Mouse (Mus musculus) hindbrain, embryonic 12.5 days (tissue): ENCODE data around the gene Parp16. TPM values are rescaled to one million over a fixed set of nuclear protein-coding genes. Genes with fewer than 3 reads are reported as not detected.
A peak's percentile ranks its signal among the peaks of the same experiment; 100 is the strongest.

Source experiments
- ATAC-seq: fragments of 200-750 bp; cut with Nextera tagmentation; 2 replicates; pipeline ENCODE4 v1.8.0; 2017; ENCODE audit warnings: moderate TSS enrichment; ENCODE audit not compliant: low FRiP score
- H3K27ac ChIP-seq: fragments of 300-500 bp; sonication (generic); 2 replicates; pipeline ENCODE4 v1.5.1; 2016; ENCODE audit warnings: mild to moderate bottlenecking
- H3K27me3 ChIP-seq: fragments of 300-500 bp; sonication (generic); 2 replicates; pipeline ENCODE4 v1.6.1; 2016; ENCODE audit warnings: mild to moderate bottlenecking
- H3K36me3 ChIP-seq: fragments of 300-500 bp; sonication (generic); 2 replicates; pipeline ENCODE4 v1.6.1; 2016; ENCODE audit warnings: mild to moderate bottlenecking
- H3K4me1 ChIP-seq: fragments of 300-500 bp; sonication (generic); 2 replicates; pipeline ENCODE4 v1.6.1; 2016
- H3K4me2 ChIP-seq: fragments of 300-500 bp; sonication (generic); replicated peaks from 2 replicates; pipeline ENCODE4 v1.6.1; 2016; ENCODE audit warnings: mild to moderate bottlenecking
- H3K4me3 ChIP-seq: fragments of 300-500 bp; sonication (generic); 2 replicates; pipeline ENCODE4 v1.5.1; 2016; ENCODE audit warnings: mild to moderate bottlenecking
- H3K9ac ChIP-seq: fragments of 300-500 bp; sonication (generic); 2 replicates; pipeline ENCODE4 v1.6.1; 2016; ENCODE audit warnings: mild to moderate bottlenecking, moderate library complexity
- H3K9me3 ChIP-seq: fragments of 300-500 bp; sonication (generic); replicated peaks from 2 replicates; pipeline ENCODE4 v1.6.1; 2016; ENCODE audit warnings: mild to moderate bottlenecking
- WGBS: fragments of 180-500 bp; shearing (Covaris S2); methylation state at CpG from one replicate; pipeline ENCODE4 v1.1.7; 2016; 5-methylcytosine and 5-hydroxymethylcytosine counted together
- polyA plus RNA-seq: library from polyadenylated mRNA; unstranded; fragments of >200 nt; fragmentation: Nextera tagmentation; extraction: Ambion mirVana; gene quantifications from 2 replicates; pipeline ENCODE4 v1.2.1, GENCODE M21; 2016

The Parp16 gene
- polyA plus RNA-seq: 5.8 and 6.4 TPM in 2 replicates

DNA sequence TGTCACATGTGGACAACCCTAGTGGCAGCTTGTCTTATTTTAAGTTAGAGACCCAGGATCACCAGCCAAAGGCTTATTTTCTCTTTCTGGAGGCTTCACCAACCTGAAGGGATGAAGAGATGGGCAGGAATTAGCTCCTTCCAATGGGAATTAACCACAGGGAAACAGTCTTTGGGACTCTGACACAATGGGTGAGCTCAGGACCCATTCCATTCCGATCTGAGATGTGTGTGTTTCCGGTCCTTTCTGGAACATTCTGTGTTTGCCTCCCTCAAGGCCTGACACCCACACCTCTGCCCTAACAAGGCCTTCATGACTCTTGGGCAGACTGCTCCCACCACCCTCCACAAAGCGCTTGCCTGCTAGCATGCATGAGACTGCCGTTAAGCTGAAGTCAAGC lies at the start of gene Parp16:
Gene Parp16 (plus strand): TSS at position 301 of the 400 bp plus-strand sequence.
- H3K4me2 ChIP-seq: peak within 1 kb of the TSS; percentile 41; the same call in 1 of the 2 replicates
- WGBS: 81% methylated on average over 4 of the region's 4 CpGs
- ATAC-seq: no peak

DNA sequence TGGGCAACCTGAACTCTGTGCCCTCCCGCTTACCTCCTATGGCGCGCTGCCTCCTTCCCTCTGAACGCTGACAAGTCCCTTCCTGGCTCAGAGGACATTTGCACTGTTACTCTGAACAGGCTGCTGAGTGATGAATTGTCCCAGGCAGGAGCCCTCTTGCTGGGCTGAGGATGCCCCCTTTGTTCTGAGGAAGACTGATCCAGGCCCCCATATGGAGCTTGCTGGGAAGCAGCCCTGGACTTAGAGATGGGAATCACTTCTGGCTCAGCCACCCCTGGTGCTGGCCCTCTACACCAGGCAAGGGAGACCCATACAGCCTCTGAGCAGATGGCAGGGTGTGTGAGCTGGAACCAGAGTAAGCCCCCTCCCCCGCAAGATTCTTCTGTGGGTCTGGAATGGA lies 49.2 kb upstream of the Parp16 start:
- H3K27me3 ChIP-seq: no peaks in the 10 kb centered on the region
- H3K36me3 ChIP-seq: peaks cover 49% of the 10 kb centered on the region
- H3K9ac ChIP-seq: 0 out of 2 replicates have a peak overlapping the region, but pooled peaks have one; percentile 25
- no peak for ATAC-seq
- 28% methylated on average over 5 of the region's 5 CpGs for WGBS
- no peaks in the 10 kb centered on the region for H3K9me3 ChIP-seq
- H3K27ac ChIP-seq: peak overlapping the region; percentile 49
- H3K4me1 ChIP-seq: peaks cover 72% of the 10 kb centered on the region
- H3K4me3 ChIP-seq: no peak overlapping the region
- peak overlapping the region; percentile 21 for H3K4me2 ChIP-seq

More for the DNA sequence above, at the start of gene Parp16:
- Histone ChIP-seq H3K4me3 (no peak within 1 kb of the TSS), H3K9me3 (no peaks in the 10 kb centered on the region), H3K27me3 (no peaks in the 10 kb centered on the region), H3K27ac (peak within 1 kb of the TSS; percentile 90), H3K9ac (peak within 1 kb of the TSS; percentile 36; the same call in 1 of the 2 replicates), H3K36me3 (no peaks in the 10 kb centered on the region), H3K4me1 (peaks cover 39% of the 10 kb centered on the region)

DNA sequence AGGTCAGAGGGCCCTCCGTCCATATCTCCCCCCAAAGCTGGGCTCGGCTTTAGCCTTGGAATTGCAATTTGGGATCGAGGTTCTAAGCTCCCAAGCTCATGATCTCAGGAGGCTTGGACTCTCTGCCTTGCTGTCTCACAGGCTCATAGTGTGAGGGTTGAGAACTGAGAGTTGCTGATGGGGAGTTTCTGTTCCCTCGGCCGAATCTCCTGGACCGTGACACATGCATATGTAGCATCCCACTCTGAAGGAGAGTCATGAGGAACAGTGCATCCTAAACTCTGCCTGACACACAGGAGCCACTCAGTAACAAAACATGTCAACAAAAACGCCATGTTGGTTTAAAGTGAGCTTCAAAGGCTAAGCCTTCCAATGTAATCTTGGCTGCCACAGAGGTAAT lies 46.6 kb upstream of the Parp16 start:
- Histone ChIP-seq H3K27me3 (no peaks in the 10 kb centered on the region), H3K4me3 (no peak overlapping the region), H3K4me2 (no peak overlapping the region), H3K4me1 (peaks cover 77% of the 10 kb centered on the region), H3K27ac (0 out of 2 replicates have a peak overlapping the region, but pooled peaks have one; percentile 56), H3K9me3 (no peaks in the 10 kb centered on the region), H3K36me3 (peaks cover 51% of the 10 kb centered on the region), H3K9ac (peak overlapping the region; percentile 1; the same call in 1 of the 2 replicates)
- ATAC-seq: no peak
- WGBS: 84% methylated on average over 7 of the region's 7 CpGs

DNA sequence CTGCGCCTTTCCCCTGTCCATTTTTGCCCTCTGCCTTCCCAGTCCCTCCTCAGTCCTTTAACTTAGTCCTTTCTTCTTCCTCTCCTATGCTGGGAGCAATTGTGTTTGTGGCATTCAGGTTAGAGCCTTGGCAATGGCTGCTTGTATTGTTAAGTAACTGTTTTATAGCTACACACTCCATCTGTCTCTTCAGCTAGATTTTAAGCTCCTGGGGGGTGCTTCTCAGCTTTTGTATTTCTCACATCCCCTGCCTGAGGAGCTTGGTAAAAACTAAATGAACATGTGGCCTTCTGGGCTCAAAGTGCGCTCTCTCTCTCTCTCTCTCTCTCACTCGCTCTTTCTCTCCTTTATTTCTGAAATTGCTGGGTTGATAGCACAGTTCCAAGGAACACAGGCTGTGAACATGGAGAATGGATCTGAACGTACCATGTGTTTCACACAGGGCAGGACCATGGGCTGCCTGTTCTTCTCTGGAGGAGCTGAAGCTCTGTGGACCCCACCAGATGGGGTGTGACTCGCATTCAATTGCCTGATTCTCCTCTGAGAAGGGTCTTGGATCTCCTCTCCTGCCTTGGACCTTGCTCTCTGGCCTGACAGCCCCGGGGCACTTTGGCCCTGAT lies 42.3 kb upstream of the Parp16 start:
- Histone ChIP-seq H3K36me3 (peaks cover 38% of the 10 kb centered on the region), H3K9me3 (no peaks in the 10 kb centered on the region), H3K4me2 (peak overlapping the region; percentile 7; the same call in 1 of the 2 replicates), H3K9ac (peak overlapping the region; percentile 43), H3K4me3 (no peak overlapping the region), H3K27ac (peak overlapping the region; percentile 94), H3K27me3 (no peaks in the 10 kb centered on the region), H3K4me1 (peaks cover 85% of the 10 kb centered on the region)
- peak; percentile 60 for ATAC-seq
- WGBS: 22% methylated on average over 6 of the region's 6 CpGs

DNA sequence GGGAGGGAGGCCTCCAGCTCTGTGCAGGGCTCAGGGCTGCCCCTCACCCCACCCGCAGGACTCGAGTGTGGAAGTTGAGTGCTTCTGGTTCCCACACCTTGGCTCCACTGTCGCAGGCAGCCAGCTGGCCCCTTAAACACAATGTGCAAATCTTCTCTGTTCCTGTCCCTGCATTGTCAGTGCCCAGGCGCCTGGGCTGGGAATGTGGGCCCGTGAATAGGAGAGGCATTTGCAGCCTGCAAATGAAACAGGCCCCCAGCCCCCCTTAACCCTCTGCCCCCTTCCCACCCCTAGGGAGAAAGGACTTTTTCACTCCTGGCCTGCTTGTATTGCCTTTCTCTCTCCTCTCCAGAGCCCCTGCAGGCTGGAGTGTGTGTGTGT lies 41.8 kb upstream of the Parp16 start:
- peaks cover 33% of the 10 kb centered on the region for H3K36me3 ChIP-seq
- peaks cover 85% of the 10 kb centered on the region for H3K4me1 ChIP-seq
- whole genome bisulfite sequencing: 2% methylated on average over 5 of the region's 5 CpGs
- peak overlapping the region; percentile 7; the same call in 1 of the 2 replicates for H3K4me2 ChIP-seq
- no peaks in the 10 kb centered on the region for H3K9me3 ChIP-seq
- peak overlapping the region; percentile 43; the same call in 1 of the 2 replicates for H3K9ac ChIP-seq
- peak; percentile 80 for ATAC-seq
- H3K27ac ChIP-seq: peak overlapping the region; percentile 94
- no peak overlapping the region for H3K4me3 ChIP-seq
- H3K27me3 ChIP-seq: no peaks in the 10 kb centered on the region

DNA sequence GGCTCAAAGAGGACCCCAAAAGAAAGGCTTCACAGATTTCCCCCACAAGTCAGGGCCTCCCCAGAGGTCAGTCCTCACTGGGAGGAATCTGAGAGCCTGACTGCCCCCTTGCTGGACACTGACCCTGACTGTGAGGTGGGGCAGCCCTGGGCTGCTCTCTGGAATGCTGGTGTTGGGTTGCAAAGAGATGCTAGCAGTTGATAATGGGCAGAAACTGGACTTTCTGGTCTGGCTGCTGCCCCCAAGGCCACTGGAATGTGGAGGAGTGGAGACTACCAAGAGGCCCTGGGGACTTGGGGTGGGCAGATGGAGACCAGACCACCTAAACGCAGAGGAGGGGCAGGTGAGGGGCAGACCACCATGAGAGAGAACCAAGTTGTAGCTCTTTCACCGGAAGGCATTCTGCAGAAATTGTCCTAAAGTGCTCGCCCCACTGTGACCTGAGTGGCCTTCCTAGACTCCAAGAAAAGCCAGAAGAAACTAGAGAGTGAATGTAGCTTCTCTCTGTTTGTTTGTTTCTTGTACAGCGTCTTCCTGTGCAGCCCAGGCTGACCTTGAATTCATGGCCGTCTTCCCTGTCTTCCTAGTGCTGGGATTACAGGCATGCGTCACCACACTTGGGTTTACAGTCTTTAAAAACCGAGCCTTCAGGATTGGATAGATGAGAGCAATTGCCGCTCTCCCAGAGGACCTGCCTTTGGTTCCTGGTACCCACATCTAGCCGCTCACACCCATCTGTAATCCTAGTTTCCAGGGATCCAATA lies 40.3 kb upstream of the Parp16 start:
- Histone ChIP-seq H3K27ac (peak overlapping the region; percentile 94), H3K9ac (peak overlapping the region; percentile 39; the same call in 1 of the 2 replicates), H3K27me3 (no peaks in the 10 kb centered on the region), H3K9me3 (no peaks in the 10 kb centered on the region), H3K4me2 (no peak overlapping the region), H3K36me3 (peaks cover 26% of the 10 kb centered on the region), H3K4me3 (no peak overlapping the region), H3K4me1 (peaks cover 88% of the 10 kb centered on the region)
- no peak for ATAC-seq
- 58% methylated on average over 9 of the region's 9 CpGs for WGBS

DNA sequence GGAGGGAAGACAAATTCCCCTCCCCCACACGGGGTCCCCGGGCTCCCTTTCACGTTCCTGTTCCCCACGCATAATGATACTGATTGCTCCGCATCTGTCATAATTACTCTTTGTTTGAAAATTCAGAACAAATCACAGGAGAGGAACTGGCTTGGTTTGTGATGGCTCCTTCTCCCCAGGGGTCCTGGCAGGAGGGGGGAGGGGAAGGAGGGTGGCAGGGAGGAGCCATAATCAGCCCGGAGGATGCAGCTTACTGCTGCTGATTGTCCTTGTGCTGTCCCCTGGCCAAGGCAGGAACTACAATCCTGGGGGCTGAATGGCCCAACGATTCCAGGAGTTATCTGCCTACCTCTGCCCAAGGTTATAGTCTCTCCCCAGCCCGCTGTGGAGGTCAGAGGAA lies 38.5 kb upstream of the Parp16 start:
- ATAC-seq: peak; percentile 42; the same call in 1 of the 2 replicates
- WGBS: 5% methylated on average over 8 of the region's 8 CpGs

DNA sequence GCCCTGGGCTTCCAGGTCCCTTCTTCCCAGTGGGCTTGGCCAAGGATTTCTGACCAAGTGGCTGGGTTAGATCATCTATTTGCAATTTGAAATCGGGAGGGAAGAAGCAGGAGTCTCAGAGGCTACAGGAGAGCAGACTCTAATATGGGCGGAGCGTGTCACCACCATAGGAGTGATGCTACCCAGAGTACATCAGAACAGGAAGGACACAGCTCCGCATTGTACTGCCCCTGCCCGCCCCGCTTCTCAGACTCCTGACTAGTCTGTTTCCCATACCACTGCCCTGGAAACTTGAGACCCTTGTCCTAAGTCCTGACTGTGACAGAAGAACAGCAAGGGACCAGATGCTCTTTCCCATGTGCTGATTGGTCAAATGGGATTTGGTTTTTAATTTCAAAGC lies 37.5 kb upstream of the Parp16 start:
- no peak overlapping the region for H3K4me3 ChIP-seq
- WGBS: 30% methylated on average over 6 of the region's 6 CpGs
- no peak overlapping the region for H3K4me2 ChIP-seq
- no peak for ATAC-seq
- H3K4me1 ChIP-seq: peaks cover 95% of the 10 kb centered on the region
- no peaks in the 10 kb centered on the region for H3K27me3 ChIP-seq
- H3K36me3 ChIP-seq: peaks cover 13% of the 10 kb centered on the region; the same call in 1 of the 2 replicates
- H3K9ac ChIP-seq: no peak overlapping the region
- no peaks in the 10 kb centered on the region for H3K9me3 ChIP-seq
- H3K27ac ChIP-seq: peak overlapping the region; percentile 87; the same call in 1 of the 2 replicates

More for the DNA sequence above, 38.5 kb upstream of the Parp16 start:
- Histone ChIP-seq H3K36me3 (peaks cover 13% of the 10 kb centered on the region; the same call in 1 of the 2 replicates), H3K4me1 (peaks cover 92% of the 10 kb centered on the region), H3K4me2 (peak overlapping the region; percentile 34), H3K9me3 (no peaks in the 10 kb centered on the region), H3K9ac (peak overlapping the region; percentile 36), H3K27me3 (no peaks in the 10 kb centered on the region), H3K4me3 (no peak overlapping the region), H3K27ac (peak overlapping the region; percentile 87)

DNA sequence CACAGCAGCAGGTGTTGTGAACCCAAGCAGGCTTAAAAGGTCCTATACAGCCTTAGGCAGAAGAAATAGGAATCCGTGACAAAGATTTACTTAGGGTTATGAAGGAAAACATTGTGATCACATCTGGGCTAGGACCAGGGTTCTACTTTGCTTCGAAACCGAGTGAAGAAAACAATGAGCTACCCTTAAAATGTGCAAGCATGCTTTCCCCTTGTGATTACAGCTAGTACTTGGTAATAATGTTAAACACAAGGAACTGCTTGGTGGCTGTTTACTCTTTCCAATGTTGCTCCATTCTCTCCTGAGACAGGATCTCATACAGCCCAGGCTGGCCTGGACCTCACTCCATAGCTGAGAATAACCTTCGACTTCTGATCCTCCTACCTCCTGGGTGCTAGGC lies 34.0 kb upstream of the Parp16 start:
- Histone ChIP-seq H3K4me3 (no peak overlapping the region), H3K36me3 (0 out of 2 replicates have a peak, but pooled peaks cover under 1% of the 10 kb centered on the region), H3K9ac (peak overlapping the region; percentile 35; the same call in 1 of the 2 replicates), H3K27me3 (no peaks in the 10 kb centered on the region), H3K27ac (peak overlapping the region; percentile 90), H3K9me3 (no peaks in the 10 kb centered on the region), H3K4me1 (peaks cover 80% of the 10 kb centered on the region), H3K4me2 (no peak overlapping the region; the same call in 1 of the 2 replicates)
- 13% methylated on average over 4 of the region's 4 CpGs for WGBS
- no peak for ATAC-seq

DNA sequence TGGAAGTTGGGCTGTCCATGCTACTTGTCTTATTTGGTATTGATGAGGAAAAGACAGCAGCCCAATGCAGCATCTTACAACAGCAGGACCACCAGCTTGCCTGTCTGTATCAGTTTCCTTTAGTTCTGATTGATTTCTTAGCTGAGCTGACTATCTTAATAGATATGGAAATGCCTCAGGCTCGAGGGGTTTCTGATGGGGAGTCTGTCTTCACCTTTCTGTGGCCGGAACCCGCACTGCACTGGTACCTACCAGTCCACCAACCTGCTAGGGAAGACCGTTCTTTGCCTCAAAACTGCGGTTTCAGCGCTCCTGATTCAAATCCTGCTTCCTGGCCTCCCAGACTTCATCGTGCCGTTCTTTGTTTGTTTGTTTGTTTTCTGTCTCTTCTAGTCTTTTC lies 33.3 kb upstream of the Parp16 start:
- Histone ChIP-seq H3K4me3 (no peak overlapping the region), H3K9me3 (no peaks in the 10 kb centered on the region), H3K27me3 (no peaks in the 10 kb centered on the region), H3K9ac (0 out of 2 replicates have a peak overlapping the region, but pooled peaks have one; percentile 35), H3K4me2 (peak overlapping the region; percentile 59; the same call in 1 of the 2 replicates), H3K27ac (peak overlapping the region; percentile 90), H3K36me3 (peaks cover 3% of the 10 kb centered on the region; the same call in 1 of the 2 replicates), H3K4me1 (peaks cover 80% of the 10 kb centered on the region)
- ATAC-seq: no peak
- WGBS: 15% methylated on average over 8 of the region's 8 CpGs

DNA sequence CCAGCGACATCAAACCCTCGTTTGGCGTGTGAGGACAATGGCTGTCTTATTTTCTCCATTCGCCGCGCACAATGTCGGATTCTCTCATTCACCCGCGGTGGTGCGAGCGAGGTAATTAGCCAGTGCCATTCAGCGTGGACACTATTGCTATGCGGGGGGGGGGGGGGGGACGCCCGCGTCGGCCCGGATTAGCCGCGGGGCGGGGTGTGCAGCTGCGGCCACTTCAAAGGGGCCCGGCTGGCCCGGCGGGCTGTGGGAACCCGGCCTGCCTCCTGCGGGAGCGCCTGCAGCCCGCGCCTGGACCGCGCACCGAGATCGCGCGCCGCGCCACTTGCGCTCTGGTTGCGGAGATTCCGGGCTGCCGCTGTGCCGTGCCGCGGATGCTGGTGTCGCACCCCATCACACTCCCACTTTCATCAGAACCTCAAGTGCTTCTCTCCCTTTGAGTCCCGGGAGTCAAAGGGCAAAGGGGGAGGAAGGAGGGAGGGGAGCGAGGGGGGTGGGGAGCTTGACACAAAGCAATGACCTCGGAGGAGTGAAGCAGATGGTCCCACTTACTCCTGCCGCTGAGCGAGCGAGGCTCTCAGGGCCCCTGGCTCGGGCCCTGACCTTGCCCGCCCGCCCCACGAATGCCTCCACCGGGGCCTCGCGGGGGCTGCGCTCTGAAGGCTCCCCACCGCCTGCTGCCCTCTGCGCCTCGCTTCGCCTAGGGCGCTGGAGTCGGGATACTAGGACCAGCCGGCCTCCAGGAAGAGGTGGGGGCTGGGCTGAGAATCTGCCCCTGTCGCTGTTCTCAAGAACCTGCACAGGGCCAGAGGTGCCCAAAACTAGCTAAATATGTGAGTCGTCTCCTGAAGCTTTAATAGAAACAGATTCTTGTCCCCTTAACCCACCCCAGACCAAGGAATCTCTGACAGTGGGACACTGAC lies 32.2 kb upstream of the Parp16 start:
- ATAC-seq: peak; percentile 91
- Histone ChIP-seq H3K4me2 (peak overlapping the region; percentile 59), H3K27ac (peak overlapping the region; percentile 90), H3K9ac (peak overlapping the region; percentile 60), H3K27me3 (no peaks in the 10 kb centered on the region), H3K4me1 (peaks cover 79% of the 10 kb centered on the region), H3K36me3 (peaks cover 3% of the 10 kb centered on the region; the same call in 1 of the 2 replicates), H3K4me3 (peak overlapping the region; percentile 37), H3K9me3 (no peaks in the 10 kb centered on the region)
- WGBS: under 1% methylated on average over 51 of the region's 69 CpGs
